Mouse (Mus musculus) gastrocnemius, adult 2 months (tissue): ENCODE data around the gene Tstd1. TPM values are rescaled to one million over a fixed set of nuclear protein-coding genes. Genes with fewer than 3 reads are reported as not detected.
A peak's percentile ranks its signal among the peaks of the same experiment; 100 is the strongest.

Experiments used
- DNase-seq: peaks from one replicate; pipeline ENCODE4 v3.0.0; 2022
- H3K27ac ChIP-seq: fragments of 200-600 bp; 2 replicates; pipeline ENCODE4 v1.8.1; 2022; ENCODE audit warnings: mild to moderate bottlenecking
- H3K4me3 ChIP-seq: fragments of 200-600 bp; 2 replicates; pipeline ENCODE4 v1.8.1; 2022; ENCODE audit warnings: mild to moderate bottlenecking, moderate library complexity
- CTCF ChIP-seq: fragments of 200-600 bp; IDR thresholded peaks from 2 replicates; pipeline ENCODE4 v1.8.1; 2022; ENCODE audit warnings: antibody characterized with exemption, mild to moderate bottlenecking, moderate library complexity
- intact Hi-C: fragments of 180-260 bp; cut with DNase I; formaldehyde crosslinking; loops from one replicate; pipeline ENCODE4 v1.15.1; 2025
- total RNA-seq, 2 experiments: library from RNA; stranded (reverse); gene quantifications; 2 replicates each; pipeline ENCODE4 v1.2.3; 2021

The Tstd1 gene
- total RNA-seq, 2 experiments from 2014 or later: 0.84 to 0.92 TPM

- intact Hi-C loops: no loop called here
These were observed 6.0 kb downstream of the Tstd1 start for GRCm38 (mm10) chr1:171424638-171425037.

GRCm38 (mm10) chr1:171425126-171425525, 6.5 kb downstream of the Tstd1 start:
- no peak overlapping the region for H3K27ac ChIP-seq
- intact Hi-C loops: no loop called here
- DNase-seq: no peak
- TF ChIP-seq CTCF: no peak
- H3K4me3 ChIP-seq: no peak overlapping the region

More at GRCm38 (mm10) chr1:171424638-171425037, 6.0 kb downstream of the Tstd1 start:
- TF ChIP-seq CTCF: no peak
- DNase-seq: no peak
- H3K27ac ChIP-seq: no peak overlapping the region
- no peak overlapping the region for H3K4me3 ChIP-seq

GRCm38 (mm10) chr1:171432158-171432557, 13.5 kb downstream of the Tstd1 start:
- no peak overlapping the region for H3K4me3 ChIP-seq
- H3K27ac ChIP-seq: no peak overlapping the region
- intact Hi-C loops: no loop called here
- TF ChIP-seq CTCF: no peak
- no peak for DNase-seq

GRCm38 (mm10) chr1:171435288-171435814, 16.7 kb downstream of the Tstd1 start:
- intact Hi-C loops: no loop called here
- DNase-seq: no peak
- H3K27ac ChIP-seq: no peak overlapping the region
- no peak for TF ChIP-seq CTCF
- H3K4me3 ChIP-seq: no peak overlapping the region

DNA sequence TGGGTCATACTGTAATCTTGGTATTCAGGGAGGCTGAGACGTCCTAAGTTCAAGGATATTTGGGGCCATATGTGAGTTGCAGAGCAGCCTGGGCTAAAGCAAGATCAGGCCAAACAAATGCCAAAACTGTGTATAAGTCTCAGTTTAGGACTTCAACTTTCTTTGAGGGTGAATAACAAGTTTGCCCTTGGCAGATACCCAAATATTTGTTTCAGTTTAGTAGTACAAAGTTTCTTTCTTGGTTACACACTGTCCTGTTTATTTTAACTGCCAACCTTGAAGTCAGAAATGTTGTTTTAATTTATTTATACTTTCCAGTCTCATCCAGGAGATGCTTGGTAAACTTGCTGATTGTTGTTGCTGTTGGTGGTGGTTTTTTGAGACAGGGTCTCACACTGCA, 17.3 kb downstream of the Tstd1 start:
- H3K27ac ChIP-seq: no peak overlapping the region
- H3K4me3 ChIP-seq: no peak overlapping the region
- intact Hi-C loops: no loop called here
- no peak for DNase-seq
- TF ChIP-seq CTCF: no peak

DNA sequence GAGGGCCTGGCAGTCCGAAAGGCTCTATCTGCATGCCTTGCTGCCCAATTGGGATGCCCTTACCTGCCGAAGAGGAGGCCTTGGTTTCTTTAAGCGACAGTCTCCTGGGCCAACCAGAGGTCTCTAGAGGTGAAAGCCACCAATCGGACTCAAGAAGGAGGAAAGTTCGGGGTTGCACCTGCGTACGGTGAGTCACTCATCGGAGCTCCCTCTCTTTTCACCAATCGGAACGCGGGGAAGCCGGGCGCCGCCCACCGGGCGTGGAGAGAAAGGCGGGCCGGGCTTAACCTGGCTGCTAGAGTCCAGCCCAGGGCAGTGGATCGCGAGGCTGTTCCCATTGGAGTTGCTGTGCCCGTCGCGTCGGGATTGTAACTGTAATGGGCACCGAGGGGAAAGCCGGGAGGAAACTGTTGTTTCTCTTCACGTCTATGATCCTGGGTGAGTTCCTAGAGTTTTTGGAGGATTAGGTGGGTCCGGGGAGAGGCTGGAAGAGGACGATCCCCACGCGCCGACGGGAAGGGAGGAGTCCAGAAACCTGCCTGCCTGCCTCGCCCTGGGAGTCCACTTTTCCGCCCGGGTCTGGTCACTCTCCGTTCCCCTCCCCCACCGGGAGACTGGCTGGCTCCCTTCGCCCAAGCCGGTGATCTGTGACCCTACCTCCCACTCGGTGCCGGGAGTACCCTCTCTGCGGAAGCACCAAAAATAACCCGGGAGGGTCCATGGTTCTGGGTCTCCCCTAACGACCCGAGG, 18.8 kb downstream of the Tstd1 start, which contains the start of gene F11r:
TSS of gene F11r (plus strand) at position 272 of the 750 bp plus-strand sequence.
- intact Hi-C loops: no loop called here
- H3K27ac ChIP-seq: peak within 1 kb of the TSS; percentile 79
- peak within 1 kb of the TSS; percentile 68 for H3K4me3 ChIP-seq
- peak; percentile 25; the same call in 1 of the 2 replicates for TF ChIP-seq CTCF
- DNase-seq: peak; percentile 74

GRCm38 (mm10) chr1:171438014-171438670, 19.5 kb downstream of the Tstd1 start:
- Histone ChIP-seq H3K27ac (peak overlapping the region; percentile 79), H3K4me3 (peak overlapping the region; percentile 68)
- no peak for DNase-seq
- intact Hi-C loops: no loop called here
- TF ChIP-seq CTCF: no peak

- Histone ChIP-seq H3K4me3 (peak overlapping the region; percentile 68), H3K27ac (peak overlapping the region; percentile 79)
- DNase-seq: no peak
- intact Hi-C loops: no loop called here
- no peak for TF ChIP-seq CTCF
These were observed 20.4 kb downstream of the Tstd1 start for GRCm38 (mm10) chr1:171439072-171439471.

DNA sequence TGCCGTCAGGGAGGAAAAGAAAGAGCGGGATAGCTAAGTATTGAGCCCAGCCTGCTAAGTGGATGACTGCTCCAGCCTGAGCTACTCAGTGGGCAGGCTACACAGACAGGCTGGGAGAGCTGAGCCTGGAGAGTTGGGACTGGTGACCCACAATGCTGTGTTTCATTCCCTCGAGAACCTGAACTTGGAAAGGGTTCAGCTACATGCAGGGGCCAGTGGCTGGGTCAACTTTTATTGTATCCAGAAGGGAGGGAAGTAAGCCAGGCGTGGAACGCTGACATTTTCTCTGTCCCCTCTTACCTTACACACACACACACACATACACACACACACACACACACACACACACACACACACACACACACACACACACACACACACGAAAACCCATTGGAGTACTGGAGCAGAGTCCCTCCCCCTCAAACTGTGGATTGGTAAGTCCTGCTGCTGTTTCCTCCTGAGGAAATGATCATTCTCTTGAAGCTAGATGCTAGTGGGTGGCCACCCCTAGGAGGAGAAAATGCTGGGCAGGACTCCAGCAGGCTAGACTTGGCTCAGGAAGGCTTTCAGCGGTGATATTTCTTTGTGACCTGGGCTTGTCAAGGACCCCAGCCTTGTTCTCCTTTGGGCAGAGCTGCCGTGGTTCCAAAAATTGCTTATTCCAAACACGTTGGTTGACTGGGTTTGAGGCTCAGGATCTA, 21.5 kb downstream of the Tstd1 start:
- peak overlapping the region; percentile 68 for H3K4me3 ChIP-seq

DNA sequence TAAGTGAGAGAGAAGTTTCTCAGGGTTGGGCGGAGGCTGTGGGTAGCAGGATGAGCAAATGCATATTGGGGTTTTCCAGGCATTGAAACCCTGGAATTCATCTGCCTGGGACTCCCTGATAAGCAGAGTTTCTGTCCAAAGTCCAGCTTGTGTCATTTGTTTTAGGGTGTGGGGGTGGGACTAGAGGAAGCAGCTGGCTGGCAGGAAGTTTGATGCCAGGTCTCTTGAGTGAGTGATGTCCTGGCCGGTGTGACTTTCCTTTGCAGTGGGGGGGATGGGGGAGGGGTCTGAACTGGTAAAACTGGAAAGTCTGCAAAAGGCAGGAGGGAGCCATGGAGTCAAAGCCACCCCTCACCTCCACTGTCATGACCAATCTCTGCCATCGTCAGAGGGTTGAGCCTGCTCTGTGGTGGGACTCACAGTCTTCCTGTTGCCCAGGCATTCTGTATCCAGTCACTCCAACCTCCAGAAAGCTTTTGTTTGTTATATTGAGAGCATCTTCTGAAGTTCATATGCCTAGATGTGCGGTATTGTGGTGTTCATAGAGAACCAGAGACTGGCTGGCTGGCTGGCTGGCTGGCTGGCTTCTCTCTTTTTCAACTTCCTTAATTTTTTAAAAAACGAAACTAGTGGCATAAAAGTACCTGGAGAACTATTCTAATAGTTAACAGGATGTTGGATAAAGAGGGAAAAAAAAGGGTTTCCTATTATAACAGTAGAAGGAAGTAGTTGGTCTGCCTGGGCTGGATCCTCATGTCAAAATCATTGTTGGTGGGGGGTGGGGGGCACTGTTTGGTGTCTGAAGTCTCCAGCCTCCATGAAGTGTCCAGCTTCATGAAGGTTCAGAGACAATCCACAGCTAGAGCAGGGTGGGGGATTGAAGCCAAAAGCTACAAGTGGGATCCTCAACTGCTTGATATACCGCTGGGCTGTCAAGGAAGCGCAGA, 23.1 kb downstream of the Tstd1 start:
- no peak for TF ChIP-seq CTCF
- H3K4me3 ChIP-seq: peak overlapping the region; percentile 57
- intact Hi-C loops: no loop called here
- DNase-seq: no peak
- peak overlapping the region; percentile 75 for H3K27ac ChIP-seq

More for the DNA sequence above, 21.5 kb downstream of the Tstd1 start:
- TF ChIP-seq CTCF: peak; percentile 1; the same call in 1 of the 2 replicates
- intact Hi-C loops: no loop called here
- DNase-seq: peak; percentile 53
- peak overlapping the region; percentile 79 for H3K27ac ChIP-seq

DNA sequence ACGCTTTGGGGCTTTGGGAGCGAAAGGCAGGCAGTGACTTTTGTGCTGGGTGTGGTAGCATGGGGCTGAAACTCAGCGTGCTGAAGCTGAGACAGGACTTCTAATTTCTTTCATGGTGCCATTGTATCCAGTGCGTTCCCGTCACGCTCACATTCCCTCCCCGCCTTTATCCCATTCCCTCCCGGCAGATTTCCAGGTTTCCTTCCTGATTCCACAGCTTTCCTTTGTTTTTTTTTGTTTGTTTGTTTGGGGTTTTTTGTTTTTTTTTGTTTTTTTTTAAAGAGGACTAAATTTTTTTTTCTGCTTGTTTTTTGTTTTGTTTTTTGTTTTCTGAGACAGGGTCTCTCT, 23.7 kb downstream of the Tstd1 start:
- intact Hi-C loops: no loop called here
- no peak for DNase-seq
- H3K27ac ChIP-seq: peak overlapping the region; percentile 75
- peak overlapping the region; percentile 57 for H3K4me3 ChIP-seq
- TF ChIP-seq CTCF: no peak

GRCm38 (mm10) chr1:171445050-171445449, 26.4 kb downstream of the Tstd1 start:
- TF ChIP-seq CTCF: no peak
- intact Hi-C loops: no loop called here
- no peak overlapping the region for H3K4me3 ChIP-seq
- no peak overlapping the region for H3K27ac ChIP-seq
- no peak for DNase-seq
